Mouse (Mus musculus) heart, postnatal 0 days (tissue): ENCODE measurements around the gene Usp13.

Experiments used
- CTCF ChIP-seq: IDR thresholded peaks from 2 replicates; pipeline ENCODE4 v1.5.1; 2016; ENCODE audit warnings: antibody characterized with exemption, control low read depth, low read depth
- EP300 ChIP-seq: IDR thresholded peaks from 2 replicates; pipeline ENCODE4 v1.6.1; 2016; ENCODE audit warnings: antibody characterized with exemption, low read depth

DNA sequence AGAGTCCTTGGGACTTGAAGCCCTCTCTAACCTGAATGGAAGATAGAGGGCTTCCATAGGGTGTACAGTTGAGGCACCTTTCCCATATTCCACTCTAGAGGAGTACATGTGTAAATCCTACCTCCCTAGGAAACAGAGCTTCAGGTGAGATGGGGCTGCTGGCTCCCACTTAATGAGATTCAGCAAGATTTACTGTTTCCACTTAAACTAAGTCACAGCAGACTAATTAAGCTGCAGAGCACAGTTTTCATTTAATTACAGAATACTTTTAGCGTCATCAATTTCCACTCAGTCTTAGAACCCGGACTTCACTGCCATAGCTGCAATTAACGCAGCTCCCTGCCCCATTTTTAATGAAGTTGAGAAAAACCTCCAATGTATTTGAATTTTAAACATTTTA, 144.1 kb downstream of the Usp13 start:
- TF ChIP-seq CTCF (no peak), EP300 (no peak)
